Mouse (Mus musculus): ENCODE results near the gene Gm29666. TPM values are rescaled to one million over a fixed set of nuclear protein-coding genes. Genes with fewer than 3 reads are reported as not detected.

The Gm29666 gene
- polyA plus RNA-seq, 1 experiment from 2014 or later = 0.13 TPM

DNA sequence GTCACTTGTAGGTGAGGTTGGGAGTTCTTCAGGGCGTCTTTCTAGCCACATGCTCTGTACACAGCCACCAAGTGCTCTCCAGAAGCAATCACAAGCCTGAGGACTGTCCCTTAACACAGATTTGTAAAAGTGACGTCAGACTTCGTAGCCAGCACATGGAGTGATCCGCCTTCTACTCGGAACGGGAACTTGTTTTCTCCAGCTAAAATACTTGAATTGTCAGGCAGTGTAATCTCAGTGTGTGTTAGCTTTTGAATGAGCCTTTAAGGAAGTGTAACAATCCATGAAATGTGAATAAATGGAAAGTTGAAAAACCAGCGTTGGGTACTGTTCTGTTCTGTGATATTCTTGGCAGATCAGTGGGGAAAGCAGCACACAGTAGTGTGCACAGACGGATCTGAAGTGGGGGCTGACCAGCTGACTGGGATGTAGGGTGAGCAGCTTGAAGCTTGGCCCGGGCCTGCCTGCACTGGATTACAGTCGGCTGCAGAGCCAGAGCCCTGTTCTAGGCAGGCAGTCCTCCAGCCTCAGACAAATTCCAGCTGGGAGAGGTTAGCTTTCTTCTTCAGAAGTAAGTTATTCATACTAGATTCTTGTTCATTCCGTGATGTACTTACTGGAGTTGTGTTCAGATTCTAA, 22.9 kb upstream of the Gm29666 start:
- Histone ChIP-seq H3K4me3 (ENCODE audit: low read depth, low read length) (no peak overlapping the region), H3K27ac (ENCODE audit: low read depth) (no peak overlapping the region), H3K36me3 (replicated peaks; ENCODE audit: insufficient read depth, low read length) (peaks cover 48% of the 10 kb centered on the region), H3K4me2 (ENCODE audit: low read depth, low read length) (no peak overlapping the region), H3K27me3 (ENCODE audit: insufficient read depth, low read length) (no peaks in the 10 kb centered on the region), H3K4me1 (ENCODE audit: insufficient read depth) (no peaks in the 10 kb centered on the region), H3K9me3 (ENCODE audit: low read length) (no peaks in the 10 kb centered on the region), H3K9ac (replicated peaks) (no peak overlapping the region)
- TF ChIP-seq CTCF (IDR thresholded peaks at IDR 0.05; ENCODE audit: low read depth) (no peak), EP300 (IDR thresholded peaks at IDR 0.05; ENCODE audit: low read depth) (no peak)
- 83% methylated on average over 11 of the region's 11 CpGs for WGBS (ENCODE audit: insufficient replicate concordance)
- no peak for ATAC-seq
- DNase-seq = no peak

DNA sequence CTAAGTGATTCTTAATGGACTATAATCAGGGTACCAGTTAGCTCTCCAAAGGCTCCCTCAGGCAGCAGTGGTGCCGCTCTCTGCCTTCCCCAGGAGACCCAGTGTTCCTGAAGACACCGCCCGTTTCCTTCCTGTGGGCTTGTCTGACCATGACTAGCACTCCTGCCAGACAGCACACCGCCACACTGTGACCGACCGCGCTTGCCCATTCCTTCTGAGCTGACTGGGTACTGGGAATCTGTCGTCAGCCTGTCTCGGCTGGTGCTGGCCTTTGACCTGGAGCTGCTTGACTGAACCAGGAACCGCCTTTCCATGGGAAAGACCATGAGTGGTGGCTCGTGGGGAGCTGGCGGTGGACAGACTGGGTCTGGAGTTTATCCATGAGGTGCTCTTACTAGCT, 20.3 kb upstream of the Gm29666 start:
- Histone ChIP-seq H3K9me3 (ENCODE audit: low read length) (no peaks in the 10 kb centered on the region), H3K4me1 (ENCODE audit: insufficient read depth) (no peaks in the 10 kb centered on the region), H3K36me3 (replicated peaks; ENCODE audit: insufficient read depth, low read length) (peaks cover 74% of the 10 kb centered on the region), H3K27me3 (ENCODE audit: insufficient read depth, low read length) (no peaks in the 10 kb centered on the region), H3K4me2 (ENCODE audit: low read depth, low read length) (no peak overlapping the region), H3K4me3 (ENCODE audit: low read depth, low read length) (no peak overlapping the region), H3K9ac (replicated peaks) (no peak overlapping the region), H3K27ac (ENCODE audit: low read depth) (no peak overlapping the region)
- no peak for TF ChIP-seq CTCF (IDR thresholded peaks at IDR 0.05; ENCODE audit: low read depth)
- WGBS (ENCODE audit: insufficient replicate concordance) = 68% methylated on average over 12 of the region's 12 CpGs
- DNase-seq = no peak
- ATAC-seq = no peak

GRCm38 (mm10) chr15:84934901-84935300, 15.1 kb upstream of the Gm29666 start:
- Histone ChIP-seq H3K9ac (replicated peaks) (no peak overlapping the region), H3K9me3 (ENCODE audit: low read length) (no peaks in the 10 kb centered on the region), H3K27ac (ENCODE audit: low read depth) (no peak overlapping the region), H3K36me3 (replicated peaks; ENCODE audit: insufficient read depth, low read length) (peaks cover 98% of the 10 kb centered on the region), H3K4me2 (ENCODE audit: low read depth, low read length) (no peak overlapping the region), H3K4me3 (ENCODE audit: low read depth, low read length) (no peak overlapping the region), H3K4me1 (ENCODE audit: insufficient read depth) (no peaks in the 10 kb centered on the region), H3K27me3 (ENCODE audit: insufficient read depth, low read length) (no peaks in the 10 kb centered on the region)
- WGBS (ENCODE audit: insufficient replicate concordance) = 94% methylated on average over 16 of the region's 16 CpGs
- no peak for TF ChIP-seq CTCF (IDR thresholded peaks at IDR 0.05; ENCODE audit: low read depth)
- TF ChIP-seq EP300 (IDR thresholded peaks at IDR 0.05; ENCODE audit: low read depth) = no peak
- DNase-seq (no peak), ATAC-seq (no peak)

GRCm38 (mm10) chr15:84932351-84932750, 12.5 kb upstream of the Gm29666 start:
- Histone ChIP-seq H3K4me2 (ENCODE audit: low read depth, low read length) (no peak overlapping the region), H3K27me3 (ENCODE audit: insufficient read depth, low read length) (no peaks in the 10 kb centered on the region), H3K9ac (replicated peaks) (no peak overlapping the region), H3K4me3 (ENCODE audit: low read depth, low read length) (no peak overlapping the region), H3K9me3 (ENCODE audit: low read length) (no peaks in the 10 kb centered on the region), H3K36me3 (replicated peaks; ENCODE audit: insufficient read depth, low read length) (peaks cover 98% of the 10 kb centered on the region), H3K4me1 (ENCODE audit: insufficient read depth) (no peaks in the 10 kb centered on the region; the same call in 1 of the 2 replicates), H3K27ac (ENCODE audit: low read depth) (no peak overlapping the region)
- 62% methylated on average over 5 of the region's 5 CpGs for WGBS (ENCODE audit: insufficient replicate concordance)
- ATAC-seq = peak; percentile 38
- TF ChIP-seq EP300 (IDR thresholded peaks at IDR 0.05; ENCODE audit: low read depth) (no peak), CTCF (IDR thresholded peaks at IDR 0.05; ENCODE audit: low read depth) (no peak)
- no peak for DNase-seq

DNA sequence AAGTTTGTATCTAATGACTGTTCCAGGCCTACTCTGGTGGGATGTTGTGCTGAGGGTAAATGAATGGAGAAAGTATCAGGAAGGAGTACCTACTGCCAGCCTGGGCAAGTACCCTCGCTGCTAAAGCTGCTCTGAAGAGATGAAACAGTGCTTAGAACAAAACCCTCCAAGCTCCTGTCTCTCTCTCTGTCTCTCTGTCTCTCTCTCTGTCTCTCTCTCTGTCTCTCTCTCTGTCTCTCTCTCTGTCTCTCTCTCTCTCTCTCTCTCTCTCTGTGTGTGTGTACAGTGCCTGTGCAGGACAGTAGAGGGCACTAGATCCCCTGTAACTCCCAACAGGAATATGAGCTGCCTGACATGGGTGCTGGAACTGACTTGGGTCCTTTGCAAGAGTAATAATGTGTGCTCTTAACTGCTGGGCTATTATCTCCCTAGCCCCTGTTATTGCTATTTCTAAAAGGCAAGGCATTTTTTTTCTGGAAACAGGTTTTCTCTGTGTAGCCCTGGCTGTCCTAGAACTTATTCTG, 5.7 kb upstream of the Gm29666 start:
- Histone ChIP-seq H3K4me3 (ENCODE audit: low read depth, low read length) (peak overlapping the region; percentile 100), H3K9me3 (ENCODE audit: low read length) (no peaks in the 10 kb centered on the region), H3K27ac (ENCODE audit: low read depth) (no peak overlapping the region), H3K4me1 (ENCODE audit: insufficient read depth) (peaks cover 13% of the 10 kb centered on the region), H3K36me3 (replicated peaks; ENCODE audit: insufficient read depth, low read length) (peaks cover 37% of the 10 kb centered on the region), H3K27me3 (ENCODE audit: insufficient read depth, low read length) (no peaks in the 10 kb centered on the region), H3K4me2 (ENCODE audit: low read depth, low read length) (peak overlapping the region; percentile 76), H3K9ac (replicated peaks) (no peak overlapping the region)
- TF ChIP-seq EP300 (IDR thresholded peaks at IDR 0.05; ENCODE audit: low read depth) (no peak), CTCF (IDR thresholded peaks at IDR 0.05; ENCODE audit: low read depth) (peak; percentile 62)
- no peak for DNase-seq
- WGBS (ENCODE audit: insufficient replicate concordance) = 62% methylated on average over 1 of the region's 1 CpGs
- no peak for ATAC-seq

- Histone ChIP-seq H3K9ac (replicated peaks) (peak overlapping the region; percentile 100), H3K27me3 (ENCODE audit: insufficient read depth, low read length) (no peaks in the 10 kb centered on the region), H3K9me3 (ENCODE audit: low read length) (no peaks in the 10 kb centered on the region), H3K4me2 (ENCODE audit: low read depth, low read length) (peak overlapping the region; percentile 76), H3K4me3 (ENCODE audit: low read depth, low read length) (peak overlapping the region; percentile 100), H3K4me1 (ENCODE audit: insufficient read depth) (peaks cover 13% of the 10 kb centered on the region), H3K36me3 (replicated peaks; ENCODE audit: insufficient read depth, low read length) (peaks cover 31% of the 10 kb centered on the region), H3K27ac (ENCODE audit: low read depth) (peak overlapping the region; percentile 100; the same call in 1 of the 2 replicates)
- TF ChIP-seq CTCF (IDR thresholded peaks at IDR 0.05; ENCODE audit: low read depth) (peak; percentile 84), EP300 (IDR thresholded peaks at IDR 0.05; ENCODE audit: low read depth) (no peak)
- DNase-seq = no peak
- WGBS (ENCODE audit: insufficient replicate concordance) = 11% methylated on average over 9 of the region's 9 CpGs
- no peak for ATAC-seq
Observed at GRCm38 (mm10) chr15:84924781-84925315, 5.0 kb upstream of the Gm29666 start.
